Mouse (Mus musculus): ENCODE results near the gene Cd151.

DNA sequence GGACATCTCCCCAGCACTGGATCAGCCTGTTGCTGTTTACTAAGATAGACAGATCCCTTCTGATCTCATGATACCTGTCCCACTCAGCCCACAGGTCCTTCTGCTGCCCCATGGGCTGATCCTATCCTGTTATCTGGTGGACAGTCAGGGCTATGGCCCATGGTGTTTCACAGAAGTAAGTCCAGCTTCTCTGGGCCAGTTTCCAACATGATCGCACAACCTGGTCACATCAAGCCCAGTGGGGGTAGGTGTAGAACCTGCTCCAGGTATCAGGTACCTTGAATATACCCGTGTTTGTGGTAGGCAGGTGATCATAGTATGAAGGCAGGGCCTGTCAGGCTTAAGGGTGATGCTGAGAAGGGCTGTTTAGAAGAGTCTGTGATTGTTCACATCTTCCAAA is 28.2 kb downstream of the Cd151 start:
- TF ChIP-seq CTCF (IDR thresholded peaks at IDR 0.05) (no peak), POLR2A (IDR thresholded peaks at IDR 0.05; ENCODE audit: insufficient read depth, low read depth, low read length) (no peak)

All from heart, adult 2 months (tissue).